Mouse (Mus musculus): ENCODE measurements at regions not wholly inside any gene's neighbourhood (a gene's known extent, or its start where the extent isn't known, plus 50 kb on each side); places are given as distances from the start of the nearest gene placed in this dataset.
"Not testable (repeated sequence)": the region's sequence is repeated elsewhere in the genome, so short reads cannot be mapped to it uniquely, and the experiment has no call there.

DNA sequence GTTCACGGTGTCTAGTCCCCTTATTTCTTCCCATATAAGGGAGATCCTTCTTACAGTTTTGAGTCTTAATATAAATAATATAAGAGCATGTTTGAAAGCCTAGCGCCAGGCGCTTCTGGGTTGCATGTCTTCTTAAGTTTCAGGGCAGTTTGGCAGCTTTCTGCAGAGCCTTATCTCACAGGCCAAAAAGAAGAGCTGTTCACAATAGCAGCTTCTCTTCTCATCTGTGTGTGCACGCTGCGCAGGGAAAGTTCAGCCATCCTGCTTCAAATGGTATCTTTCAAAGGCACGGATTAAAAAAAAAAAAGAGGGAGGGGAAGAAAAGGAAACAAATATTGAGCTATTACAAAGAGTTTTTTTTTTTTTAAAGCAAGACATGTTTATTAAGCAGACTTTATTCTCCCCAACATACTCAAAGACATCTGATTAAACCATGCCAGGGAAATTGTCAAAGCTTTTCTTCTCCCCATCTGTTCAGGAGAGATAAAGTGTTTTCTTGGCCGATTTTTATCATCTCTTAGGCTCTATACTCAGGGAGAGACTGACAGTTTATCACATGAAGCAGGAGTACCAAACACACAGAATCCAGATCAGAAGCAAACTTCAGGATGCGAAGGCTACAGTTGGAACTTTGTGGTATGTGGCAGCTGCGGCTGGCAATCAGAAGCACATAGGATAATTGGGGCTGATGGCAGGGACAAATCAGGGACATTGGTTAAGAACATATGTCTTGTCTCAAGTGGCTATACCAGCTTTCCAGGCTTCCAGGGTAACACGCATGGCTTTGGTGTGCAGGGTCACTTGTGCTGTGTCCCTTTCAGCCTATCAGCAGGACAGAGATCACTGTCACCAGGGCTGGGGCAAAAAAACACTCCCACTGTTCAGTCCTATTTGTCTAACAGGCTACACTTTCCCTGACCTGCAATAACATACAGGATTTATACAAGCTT is 206.9 kb upstream of the Pfkp start:
- no peak for DNase-seq (ENCODE audit: low spot score)

DNA sequence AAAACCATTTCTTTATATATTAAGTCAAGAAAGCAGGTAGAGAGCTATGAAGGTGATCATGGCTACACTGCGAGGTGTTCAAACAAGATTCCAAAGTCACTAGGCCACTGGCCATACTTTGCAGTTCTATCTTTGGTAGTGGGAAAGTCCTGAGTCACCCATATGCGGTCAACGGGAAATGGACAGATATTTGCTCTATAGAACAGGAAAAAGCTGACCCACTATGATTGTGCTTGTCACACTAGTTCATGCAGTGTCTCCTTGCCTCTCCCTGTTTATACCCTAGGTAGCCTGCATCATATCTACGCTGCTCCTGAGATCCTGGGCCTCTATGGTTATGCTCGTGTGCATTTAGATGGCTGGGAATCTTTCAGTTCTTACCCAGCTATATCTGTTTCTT is 188.9 kb upstream of the Pfkp start:
- no peak for DNase-seq (ENCODE audit: low spot score)

DNA sequence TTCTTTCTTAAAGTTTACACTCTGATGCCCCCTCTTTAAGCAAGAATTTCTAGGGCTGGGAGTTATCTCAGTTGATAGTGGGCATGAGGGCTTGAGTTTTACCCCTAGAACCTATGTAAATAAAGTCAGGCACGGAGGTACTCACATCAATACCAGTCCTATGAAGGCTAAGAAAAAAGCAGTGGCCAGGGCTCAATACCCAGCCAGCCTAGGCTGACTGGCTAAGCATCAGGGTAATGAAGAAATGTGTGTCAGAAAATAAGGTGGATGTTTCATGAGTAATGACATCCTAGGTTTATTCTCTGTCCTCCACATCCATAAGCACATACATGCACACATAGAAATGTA is 188.5 kb upstream of the Pfkp start:
- no peak for DNase-seq (ENCODE audit: low spot score)

GRCm38 (mm10) chr13:6836351-6837074 is 187.9 kb upstream of the Pfkp start:
- DNase-seq (ENCODE audit: low spot score), result peak; percentile 37

- DNase-seq (ENCODE audit: low spot score), result no peak
These were observed 181.3 kb upstream of the Pfkp start for GRCm38 (mm10) chr13:6829882-6830281.

GRCm38 (mm10) chr13:6829346-6829745 is 180.8 kb upstream of the Pfkp start:
- DNase-seq (ENCODE audit: low spot score), result no peak

GRCm38 (mm10) chr13:6828601-6829330 is 180.2 kb upstream of the Pfkp start:
- not testable (repeated sequence) for DNase-seq (ENCODE audit: low spot score)

DNA sequence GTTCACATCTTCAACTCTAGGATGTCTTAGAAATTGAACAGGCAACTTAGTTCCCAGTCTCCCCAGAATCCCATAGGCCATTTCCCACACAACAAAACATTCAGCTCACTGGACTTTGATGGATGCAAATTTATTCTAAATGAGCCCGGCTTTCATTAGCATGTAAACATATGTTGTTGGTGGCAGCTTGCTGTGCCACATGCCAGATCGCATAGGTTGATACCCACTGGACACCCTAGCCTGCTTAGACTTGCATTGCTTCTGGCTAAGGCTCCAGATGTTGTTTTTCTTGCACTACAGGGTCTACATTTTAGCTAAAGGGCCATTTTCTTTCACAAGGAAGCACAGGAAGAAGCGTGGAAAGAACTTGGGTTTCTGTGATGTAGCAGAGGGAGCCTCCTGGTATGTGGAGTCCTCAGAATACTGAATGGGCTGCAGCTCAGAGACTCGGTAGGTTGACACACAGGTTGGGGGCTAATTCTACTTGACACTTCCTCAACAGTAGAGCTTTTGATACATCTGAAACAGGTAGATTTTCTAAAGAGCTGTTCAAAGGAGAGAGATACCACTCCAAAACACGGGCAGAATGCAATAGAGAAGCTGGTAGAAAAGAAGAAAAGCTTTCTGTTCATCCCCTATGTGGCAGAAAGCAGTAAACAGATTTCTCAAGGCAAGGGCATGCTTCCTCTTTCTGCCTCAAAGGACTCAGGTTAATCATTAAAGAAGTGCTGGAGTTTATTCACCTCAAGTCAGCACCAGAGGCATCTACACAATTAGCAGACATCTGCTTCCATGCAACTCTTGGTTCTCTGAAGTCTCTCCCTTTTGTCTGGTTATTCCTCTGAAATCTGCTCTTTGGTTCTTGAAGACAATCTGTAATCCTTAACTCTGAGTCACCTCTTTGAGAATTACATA is 153.9 kb upstream of the Pfkp start:
- no peak for DNase-seq (ENCODE audit: low spot score)

GRCm38 (mm10) chr13:6767936-6768588 is 119.5 kb upstream of the Pfkp start:
- no peak for DNase-seq (ENCODE audit: low spot score)

GRCm38 (mm10) chr13:6757151-6757550 is 108.6 kb upstream of the Pfkp start:
- DNase-seq (ENCODE audit: low spot score), result no peak

DNA sequence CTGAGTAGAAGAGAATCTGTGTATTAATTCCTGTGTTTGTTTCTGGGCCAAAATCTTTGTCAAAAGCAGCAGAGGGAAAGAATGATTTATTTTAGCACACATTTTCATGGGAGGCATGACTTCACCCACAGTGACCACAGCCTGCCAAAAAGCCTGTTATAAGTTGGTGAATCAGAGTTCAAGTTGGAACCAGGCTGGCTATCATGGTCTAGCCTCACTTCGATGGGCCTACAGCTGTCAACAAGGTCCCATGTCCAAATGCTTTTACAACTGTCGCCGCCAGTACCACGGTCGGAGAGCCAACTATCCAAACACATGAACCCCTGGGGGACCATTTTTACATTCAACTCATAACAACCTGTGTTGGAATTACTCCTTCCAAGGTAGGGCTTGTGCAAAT is 103.0 kb upstream of the Pfkp start:
- DNase-seq (ENCODE audit: low spot score), result no peak

DNA sequence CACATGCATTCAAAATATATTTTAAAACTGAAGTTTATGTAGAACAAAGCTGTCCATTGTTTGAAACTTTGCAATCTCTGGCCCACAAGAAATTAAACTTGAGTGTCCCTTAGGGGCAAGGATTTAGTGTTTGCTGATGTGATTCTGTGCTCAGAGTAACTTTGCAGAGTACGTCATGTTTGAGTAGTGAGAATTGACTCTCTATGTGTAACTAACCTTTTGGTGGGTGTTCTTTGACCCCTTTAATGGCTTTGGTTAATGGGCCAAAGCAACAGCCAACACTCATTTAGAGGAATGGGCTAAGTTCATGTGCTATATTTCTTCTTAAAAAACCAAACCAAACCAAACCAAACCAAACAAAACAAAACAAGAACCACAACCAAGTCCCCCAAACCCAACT is 102.6 kb upstream of the Pfkp start:
- DNase-seq (ENCODE audit: low spot score), result no peak

GRCm38 (mm10) chr13:6741916-6742315 is 93.3 kb upstream of the Pfkp start:
- DNase-seq (ENCODE audit: low spot score), result no peak

DNA sequence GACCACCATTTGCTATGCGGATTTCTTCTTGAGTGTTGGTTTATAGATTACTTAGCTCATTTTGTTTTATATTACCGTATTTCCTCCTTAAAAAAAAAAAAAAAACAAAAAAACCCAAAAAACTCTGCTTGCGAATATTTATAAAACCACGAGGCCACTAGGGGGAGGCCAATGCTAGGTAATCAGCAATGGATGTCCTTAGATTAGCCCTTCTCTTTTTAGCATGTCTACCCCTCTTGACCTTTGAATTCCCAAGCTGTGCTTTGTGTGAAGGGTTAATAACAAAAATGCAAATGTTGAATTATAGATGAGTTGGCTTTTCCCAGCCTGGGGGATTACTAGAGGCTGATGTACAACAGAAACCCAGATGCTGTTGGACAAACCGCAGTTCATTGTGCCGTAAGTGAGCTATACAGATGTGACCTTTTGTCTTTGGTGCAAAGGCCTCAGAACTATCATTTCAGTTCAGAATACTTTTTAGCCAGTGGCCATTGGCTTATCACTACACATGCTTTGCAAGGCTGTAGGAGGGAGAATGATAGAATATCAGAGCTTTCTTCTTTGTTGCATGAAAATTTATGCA is 88.5 kb upstream of the Pfkp start:
- no peak for DNase-seq (ENCODE audit: low spot score)
